Mouse (Mus musculus): ENCODE results near the gene Hhat. TPM values are rescaled to one million over a fixed set of nuclear protein-coding genes. Genes with fewer than 3 reads are reported as not detected.

The Hhat gene
- total RNA-seq, 2 experiments from 2014 or later: 0.81 to 1.3 TPM

- TF ChIP-seq CTCF (IDR thresholded peaks at IDR 0.05): no peak; the same call in 1 of the 2 replicates
- peak; percentile 23 to 37 for DNase-seq (ENCODE audit: extremely low spot score in 1 of 2, low spot score in 2 of 2)
- intact Hi-C loops (cut with DNase I): no loop called here
- Histone ChIP-seq H3K4me3 (no peak overlapping the region), H3K27ac (peak overlapping the region; percentile 76)
Observed at GRCm38 (mm10) chr1:192555516-192555915, 215.5 kb downstream of the Hhat start.

GRCm38 (mm10) chr1:192550561-192550960 lies 220.5 kb downstream of the Hhat start:
- Histone ChIP-seq H3K27ac (no peak overlapping the region), H3K4me3 (no peak overlapping the region)
- DNase-seq (ENCODE audit: extremely low spot score in 1 of 2, low spot score in 2 of 2): no peak
- no peak for TF ChIP-seq CTCF (IDR thresholded peaks at IDR 0.05)
- intact Hi-C loops (cut with DNase I): no loop called here

- H3K4me3 ChIP-seq: no peak overlapping the region
- TF ChIP-seq CTCF (IDR thresholded peaks at IDR 0.05): peak; percentile 35
- intact Hi-C loops (cut with DNase I): no loop called here
- DNase-seq (ENCODE audit: extremely low spot score in 1 of 2, low spot score in 2 of 2): no peak
- no peak overlapping the region for H3K27ac ChIP-seq
Observed at GRCm38 (mm10) chr1:192546843-192547242, 224.2 kb downstream of the Hhat start.

DNA sequence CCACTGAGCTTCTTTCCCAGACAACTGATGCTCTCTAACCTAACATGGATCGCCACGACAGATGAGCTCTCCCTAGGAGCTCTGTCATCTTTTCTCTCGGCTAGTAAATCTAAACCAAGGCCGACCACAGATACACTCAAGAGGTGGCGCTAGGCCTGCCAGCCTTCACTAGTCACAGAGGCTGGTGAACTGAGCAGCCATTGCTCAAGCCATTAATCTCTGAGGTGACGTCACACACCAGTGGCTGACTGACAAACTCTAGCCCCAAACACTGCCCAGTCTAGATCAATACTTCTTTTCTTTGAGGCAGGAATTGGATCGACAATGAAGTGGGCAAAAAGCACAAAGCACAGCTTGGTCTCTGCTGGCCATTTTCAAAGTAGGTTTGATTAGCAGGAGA lies 226.1 kb downstream of the Hhat start:
- Histone ChIP-seq H3K27ac (no peak overlapping the region), H3K4me3 (no peak overlapping the region)
- no peak for TF ChIP-seq CTCF (IDR thresholded peaks at IDR 0.05)
- no peak for DNase-seq (ENCODE audit: extremely low spot score in 1 of 2, low spot score in 2 of 2)
- intact Hi-C loops (cut with DNase I): no loop called here

DNA sequence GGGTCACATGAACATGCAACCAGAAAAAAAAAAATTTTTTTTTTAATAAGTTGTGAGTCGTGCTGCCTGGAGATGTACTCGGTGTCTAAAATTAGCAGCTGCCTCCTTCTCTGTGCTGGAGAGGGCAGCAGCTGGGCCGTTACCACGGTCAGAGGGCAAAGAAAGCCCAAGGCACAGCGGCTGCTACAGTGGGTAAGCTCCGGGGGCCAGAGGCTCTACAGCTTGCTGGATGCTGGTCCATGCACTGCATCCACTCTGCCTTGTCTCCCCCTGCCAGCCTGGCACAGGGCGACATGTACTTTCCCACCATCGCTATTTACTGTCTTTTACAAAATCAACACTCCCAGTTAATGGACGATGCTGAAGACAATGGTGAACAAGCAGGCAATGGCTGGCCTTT lies 226.9 kb downstream of the Hhat start:
- no peak for DNase-seq (ENCODE audit: extremely low spot score in 1 of 2, low spot score in 2 of 2)
- no peak overlapping the region for H3K27ac ChIP-seq
- intact Hi-C loops (cut with DNase I): no loop called here
- H3K4me3 ChIP-seq: no peak overlapping the region
- TF ChIP-seq CTCF (IDR thresholded peaks at IDR 0.05): no peak

DNA sequence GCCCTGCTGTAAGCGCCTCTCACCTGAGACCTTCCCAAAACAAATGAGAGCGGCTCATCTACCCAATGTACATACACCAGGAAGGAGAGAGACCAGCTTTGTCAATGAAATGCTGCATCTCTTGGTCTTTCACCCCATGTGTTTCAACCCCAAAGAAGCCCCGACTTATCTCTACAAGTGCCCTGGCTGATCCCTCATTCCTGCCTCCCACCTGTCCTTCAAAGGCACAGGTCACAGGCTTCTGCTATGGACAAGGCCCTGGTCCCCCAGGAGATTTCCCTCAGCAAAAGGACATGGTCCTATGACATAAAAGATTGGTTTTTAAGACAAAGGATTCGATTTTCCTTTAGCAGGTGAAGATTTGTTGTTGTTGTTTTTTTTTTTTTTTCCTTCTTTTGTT lies 227.3 kb downstream of the Hhat start:
- Histone ChIP-seq H3K4me3 (no peak overlapping the region), H3K27ac (no peak overlapping the region)
- TF ChIP-seq CTCF (IDR thresholded peaks at IDR 0.05): no peak
- no peak for DNase-seq (ENCODE audit: extremely low spot score in 1 of 2, low spot score in 2 of 2)
- intact Hi-C loops (cut with DNase I): no loop called here

- no peak for DNase-seq (ENCODE audit: extremely low spot score in 1 of 2, low spot score in 2 of 2)
- intact Hi-C loops (cut with DNase I): no loop called here
- no peak overlapping the region for H3K27ac ChIP-seq
- H3K4me3 ChIP-seq: no peak overlapping the region
- no peak for TF ChIP-seq CTCF (IDR thresholded peaks at IDR 0.05)
Observed at GRCm38 (mm10) chr1:192542093-192542492, 228.9 kb downstream of the Hhat start.

- no peak for DNase-seq (ENCODE audit: extremely low spot score in 1 of 2, low spot score in 2 of 2)
- TF ChIP-seq CTCF (IDR thresholded peaks at IDR 0.05): no peak
- intact Hi-C loops (cut with DNase I): no loop called here
Observed at GRCm38 (mm10) chr1:192537169-192537568, 233.9 kb downstream of the Hhat start.

GRCm38 (mm10) chr1:192536440-192536839 lies 234.6 kb downstream of the Hhat start:
- no peak for TF ChIP-seq CTCF (IDR thresholded peaks at IDR 0.05)
- DNase-seq (ENCODE audit: extremely low spot score in 1 of 2, low spot score in 2 of 2): no peak
- Histone ChIP-seq H3K4me3 (no peak overlapping the region), H3K27ac (no peak overlapping the region)
- intact Hi-C loops (cut with DNase I): no loop called here

More at GRCm38 (mm10) chr1:192537169-192537568, 233.9 kb downstream of the Hhat start:
- no peak overlapping the region for H3K27ac ChIP-seq
- H3K4me3 ChIP-seq: no peak overlapping the region

DNA sequence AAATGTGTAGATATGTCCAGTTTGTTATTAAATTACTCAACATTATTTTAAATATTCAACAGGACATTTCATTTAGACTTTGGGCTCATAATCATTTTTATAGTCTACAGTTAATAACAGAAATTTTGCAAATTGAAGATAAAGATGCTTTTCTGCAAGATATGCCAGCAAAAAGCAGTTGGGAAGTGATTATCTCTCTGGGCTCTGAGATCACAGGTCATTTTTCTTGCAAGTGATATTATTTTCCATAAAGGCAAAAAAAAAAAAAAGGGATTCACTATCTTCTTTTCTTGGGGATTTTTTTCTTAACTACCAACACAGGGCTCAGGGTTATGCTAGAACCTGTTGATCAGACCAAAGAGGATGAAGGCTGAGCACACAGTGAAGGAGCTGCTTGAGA lies 238.0 kb downstream of the Hhat start:
- no peak for DNase-seq (ENCODE audit: extremely low spot score in 1 of 2, low spot score in 2 of 2)

GRCm38 (mm10) chr1:192532212-192532611 lies 238.8 kb downstream of the Hhat start:
- no peak overlapping the region for H3K4me3 ChIP-seq
- DNase-seq (ENCODE audit: extremely low spot score in 1 of 2, low spot score in 2 of 2): no peak
- intact Hi-C loops (cut with DNase I): no loop called here
- H3K27ac ChIP-seq: no peak overlapping the region
- no peak for TF ChIP-seq CTCF (IDR thresholded peaks at IDR 0.05)

More for the DNA sequence above, 238.0 kb downstream of the Hhat start:
- H3K4me3 ChIP-seq: no peak overlapping the region
- TF ChIP-seq CTCF (IDR thresholded peaks at IDR 0.05): no peak
- intact Hi-C loops (cut with DNase I): no loop called here
- H3K27ac ChIP-seq: no peak overlapping the region

DNA sequence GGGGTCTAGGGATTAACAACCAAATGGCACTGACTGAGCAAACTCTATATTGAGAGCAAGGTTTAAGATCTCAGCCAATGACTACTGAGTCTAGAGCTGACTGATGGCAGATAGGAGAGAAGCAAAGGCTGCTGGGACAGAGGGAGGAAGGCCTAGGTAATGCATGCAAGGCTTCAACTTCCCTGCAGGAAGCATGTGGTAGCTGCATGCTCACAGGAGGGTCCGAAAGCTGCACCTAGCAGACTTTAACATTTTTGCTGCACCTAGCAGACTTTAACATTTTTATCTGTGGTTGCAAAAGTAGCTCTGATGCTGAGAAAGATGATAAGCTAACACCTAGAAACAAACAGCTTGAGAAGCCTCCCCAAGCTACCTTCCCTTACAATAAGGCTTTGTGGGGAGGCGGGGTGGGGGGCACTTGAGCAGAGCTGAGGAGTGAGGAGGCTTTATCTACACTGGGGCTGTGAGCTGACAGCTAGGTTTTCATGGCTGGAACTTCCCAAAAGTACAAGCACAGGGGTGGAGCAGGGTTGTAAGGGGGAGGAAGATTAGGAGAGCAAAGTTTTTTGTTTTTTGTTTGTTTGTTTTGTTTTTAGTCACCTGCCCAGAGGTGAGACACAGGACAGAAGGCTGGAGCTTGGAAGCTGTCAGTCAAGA lies 239.4 kb downstream of the Hhat start:
- intact Hi-C loops (cut with DNase I): no loop called here
- Histone ChIP-seq H3K4me3 (no peak overlapping the region), H3K27ac (no peak overlapping the region)
- TF ChIP-seq CTCF (IDR thresholded peaks at IDR 0.05): no peak
- no peak for DNase-seq (ENCODE audit: extremely low spot score in 1 of 2, low spot score in 2 of 2)

- intact Hi-C loops (cut with DNase I): loop anchor here (10.0 kb wide), 1 partner anchor 189 kb away; no protein-coding TSS in a partner anchor
- peak in 1 of 2 experiments; percentile 22 for DNase-seq (ENCODE audit: extremely low spot score in 1 of 2, low spot score in 2 of 2)
- peak; percentile 29 for TF ChIP-seq CTCF (IDR thresholded peaks at IDR 0.05)
- H3K4me3 ChIP-seq: no peak overlapping the region
- no peak overlapping the region for H3K27ac ChIP-seq
Observed at GRCm38 (mm10) chr1:192525711-192526350, 245.2 kb downstream of the Hhat start.
